Mouse (Mus musculus) stomach, embryonic 15.5 days (tissue): ENCODE measurements at regions not wholly inside any gene's neighbourhood (a gene's known extent, or its start where the extent isn't known, plus 50 kb on each side); places are given as distances from the start of the nearest gene placed in this dataset.
"Not testable (repeated sequence)": the region's sequence is repeated elsewhere in the genome, so short reads cannot be mapped to it uniquely, and the experiment has no call there.

Source experiments
- ATAC-seq: fragments of 200-750 bp; cut with Nextera tagmentation; 2 replicates; pipeline ENCODE4 v1.8.0; 2017; ENCODE audit warnings: low read depth, moderate number of reproducible peaks, moderate TSS enrichment; ENCODE audit not compliant: insufficient read depth, low FRiP score
- H3K27ac ChIP-seq: fragments of 300-500 bp; sonication (generic); 2 replicates; pipeline ENCODE4 v1.5.1; 2015; ENCODE audit warnings: mild to moderate bottlenecking, inconsistent platforms
- H3K27me3 ChIP-seq: fragments of 300-500 bp; sonication (generic); replicated peaks from 2 replicates; pipeline ENCODE4 v1.6.1; 2015; ENCODE audit warnings: inconsistent platforms
- H3K36me3 ChIP-seq: fragments of 300-500 bp; sonication (generic); 2 replicates; pipeline ENCODE4 v1.6.1; 2015; ENCODE audit warnings: inconsistent platforms
- H3K4me1 ChIP-seq: fragments of 300-500 bp; sonication (generic); 2 replicates; pipeline ENCODE4 v1.6.1; 2015; ENCODE audit warnings: inconsistent platforms
- H3K4me2 ChIP-seq: fragments of 300-500 bp; sonication (generic); 2 replicates; pipeline ENCODE4 v1.6.1; 2015; ENCODE audit warnings: mild to moderate bottlenecking, inconsistent platforms
- H3K4me3 ChIP-seq: fragments of 300-500 bp; sonication (generic); replicated peaks from 2 replicates; pipeline ENCODE4 v1.5.1; 2015; ENCODE audit warnings: inconsistent platforms
- H3K9ac ChIP-seq: fragments of 300-500 bp; sonication (generic); 2 replicates; pipeline ENCODE4 v1.6.1; 2015; ENCODE audit warnings: inconsistent platforms
- H3K9me3 ChIP-seq: fragments of 300-500 bp; sonication (generic); 2 replicates; pipeline ENCODE4 v1.6.1; 2016; ENCODE audit warnings: inconsistent platforms
- WGBS: fragments of 180-500 bp; shearing (Covaris S2); methylation state at CpG from one replicate; pipeline ENCODE4 v1.1.7; 2015; 5-methylcytosine and 5-hydroxymethylcytosine counted together

DNA sequence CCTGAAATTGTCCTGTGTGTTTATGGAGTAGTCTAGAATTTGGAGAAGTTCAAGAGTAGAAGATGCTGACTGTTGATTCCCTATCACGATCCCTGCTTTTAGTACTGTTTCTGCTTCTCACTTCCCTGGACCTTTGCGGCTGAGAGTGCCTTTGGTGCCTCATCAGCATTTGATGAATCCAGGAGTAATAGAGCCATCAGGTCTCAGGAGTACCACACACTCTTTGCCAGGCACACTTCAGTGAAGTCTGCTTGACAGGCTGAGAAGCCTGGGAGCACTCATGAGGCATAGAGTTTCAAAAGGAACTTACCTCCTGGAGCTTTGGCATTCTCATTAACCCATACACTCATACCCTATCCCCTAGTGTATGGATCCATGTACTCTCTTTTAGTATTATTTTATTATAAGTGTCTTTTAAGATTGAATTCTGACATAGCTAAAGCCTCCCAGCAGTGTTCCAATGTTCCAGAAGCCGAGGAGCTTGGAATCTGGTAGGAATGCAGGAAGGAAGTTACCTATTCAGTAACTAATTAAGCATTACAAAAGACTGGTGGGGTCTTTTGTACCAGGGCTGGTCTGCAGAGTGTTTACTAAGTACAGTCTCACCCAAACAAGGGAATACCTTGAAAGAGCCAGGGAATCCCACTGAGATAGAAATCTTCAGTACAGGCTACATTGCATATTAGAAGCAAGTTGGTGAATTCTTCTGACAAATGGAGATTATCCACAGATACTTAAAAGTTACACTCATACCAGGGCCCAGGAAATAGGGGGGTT lies 139.7 kb downstream of the Tex13c3 start:
- not testable (repeated sequence) for H3K36me3 ChIP-seq, H3K9me3 ChIP-seq, H3K9ac ChIP-seq, H3K27ac ChIP-seq, ATAC-seq, H3K4me3 ChIP-seq, H3K27me3 ChIP-seq, H3K4me2 ChIP-seq, H3K4me1 ChIP-seq
- WGBS: 80% methylated on average over 3 of the region's 3 CpGs

DNA sequence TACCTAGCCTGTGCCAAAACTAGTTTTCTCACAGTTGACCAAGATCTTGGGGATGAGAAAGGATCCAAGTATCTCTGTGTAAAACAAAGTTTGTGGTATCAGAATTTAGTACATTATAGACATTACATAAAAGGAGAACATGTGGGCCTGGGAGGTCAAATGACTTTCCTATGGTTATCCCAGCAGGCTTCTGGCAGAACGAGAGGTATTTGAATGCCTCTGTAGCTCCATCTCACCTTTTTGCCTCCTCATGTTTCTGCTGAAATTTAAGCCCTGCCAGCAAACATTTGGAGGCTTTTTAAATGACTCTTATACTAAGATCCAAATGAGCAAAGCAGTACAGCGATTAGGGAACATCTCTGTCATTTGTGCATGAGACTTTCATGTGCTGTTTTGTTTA lies 167.8 kb downstream of the Tex13c3 start:
- Histone ChIP-seq H3K27me3 (no peaks in the 10 kb centered on the region), H3K27ac (no peak overlapping the region), H3K4me1 (no peaks in the 10 kb centered on the region), H3K4me3 (no peak overlapping the region), H3K9me3 (no peaks in the 10 kb centered on the region), H3K9ac (no peak overlapping the region), H3K36me3 (no peaks in the 10 kb centered on the region), H3K4me2 (no peak overlapping the region)
- ATAC-seq: no peak
- WGBS: 61% methylated on average over 2 of the region's 2 CpGs

DNA sequence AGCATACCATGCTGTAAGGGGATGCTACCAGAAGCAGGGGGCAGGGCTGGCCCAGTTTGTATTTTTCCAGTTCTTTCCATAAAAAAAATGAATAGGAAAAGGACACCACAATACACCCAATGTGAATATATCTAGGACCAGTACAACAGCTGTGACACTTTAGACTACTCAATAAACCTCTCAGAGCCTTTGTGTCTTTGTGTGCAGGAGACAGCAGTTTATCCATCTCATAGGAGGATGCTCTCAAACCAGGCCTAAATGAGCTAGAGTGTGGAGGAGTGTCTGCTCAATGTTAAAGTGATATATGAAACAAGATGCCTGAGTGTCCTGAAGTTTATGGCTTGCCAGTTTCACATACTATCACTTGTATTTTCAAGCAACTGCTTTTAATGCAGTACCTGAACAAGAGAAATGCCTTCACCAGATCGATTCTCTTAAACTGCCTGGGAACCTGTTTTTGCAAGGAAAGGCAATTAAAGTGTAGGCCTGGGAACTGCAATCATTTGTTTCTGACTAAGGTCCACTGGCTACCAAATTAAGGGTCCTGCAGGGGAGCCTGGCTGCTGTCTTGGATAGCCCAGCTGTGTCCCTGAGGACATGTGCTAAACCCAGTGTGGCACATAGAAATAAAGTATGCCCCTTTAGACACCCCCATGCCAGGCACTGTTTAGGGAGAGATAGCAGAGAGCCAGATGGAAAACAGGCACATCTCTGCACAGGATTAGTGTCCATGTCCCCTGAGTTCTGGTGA lies 169.1 kb downstream of the Tex13c3 start:
- no peak for ATAC-seq
- H3K9ac ChIP-seq: no peak overlapping the region
- no peak overlapping the region for H3K4me3 ChIP-seq
- no peak overlapping the region for H3K4me2 ChIP-seq
- WGBS: 82% methylated on average over 1 of the region's 1 CpGs
- no peak overlapping the region for H3K27ac ChIP-seq
- no peaks in the 10 kb centered on the region for H3K36me3 ChIP-seq
- H3K4me1 ChIP-seq: no peaks in the 10 kb centered on the region
- H3K9me3 ChIP-seq: no peaks in the 10 kb centered on the region
- H3K27me3 ChIP-seq: no peaks in the 10 kb centered on the region

DNA sequence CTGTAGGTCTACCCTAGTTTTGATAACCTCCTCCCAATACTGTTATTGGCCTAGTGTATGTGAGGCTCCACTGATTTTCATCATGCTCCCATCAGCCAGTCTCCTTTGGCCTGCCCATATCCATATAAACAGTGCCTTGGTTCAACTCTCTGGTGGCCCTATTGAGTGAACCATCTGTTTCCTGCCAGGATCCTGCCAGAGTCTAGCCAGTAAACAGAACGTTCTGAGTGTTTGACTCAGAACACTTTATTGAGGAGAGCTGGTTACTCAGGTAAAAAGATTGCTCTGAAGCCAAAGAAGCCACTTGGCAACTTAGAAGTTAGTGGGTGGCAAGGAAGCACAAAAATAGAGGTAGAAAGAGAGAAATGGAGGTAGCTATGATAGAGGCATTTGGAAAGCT lies 169.7 kb downstream of the Tex13c3 start:
- Histone ChIP-seq H3K4me3 (no peak overlapping the region), H3K36me3 (no peaks in the 10 kb centered on the region), H3K9ac (no peak overlapping the region), H3K9me3 (no peaks in the 10 kb centered on the region), H3K4me2 (no peak overlapping the region), H3K4me1 (no peaks in the 10 kb centered on the region), H3K27ac (no peak overlapping the region), H3K27me3 (no peaks in the 10 kb centered on the region)
- no peak for ATAC-seq
- WGBS: 30% methylated on average over 1 of the region's 1 CpGs

DNA sequence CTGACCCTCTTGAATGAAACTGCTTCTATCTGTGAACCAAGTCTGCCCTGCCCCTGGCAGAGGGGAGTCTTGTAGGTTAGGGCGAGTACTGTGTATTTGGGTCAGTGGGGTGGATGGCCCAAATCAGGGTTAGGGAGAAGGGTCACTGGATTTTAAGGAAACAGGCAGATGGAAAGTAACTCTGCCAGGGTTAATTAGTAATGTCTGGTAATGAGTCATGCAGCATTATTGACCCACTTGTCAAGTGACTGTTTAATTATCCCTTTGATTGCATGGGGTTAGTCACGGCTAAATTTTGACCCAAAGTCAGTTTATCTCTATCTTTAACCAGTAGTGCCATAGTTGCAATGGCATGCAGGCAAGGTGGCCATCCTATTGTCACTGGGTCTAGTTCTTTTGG lies 192.9 kb downstream of the Tex13c3 start:
- Histone ChIP-seq H3K9me3 (no peaks in the 10 kb centered on the region), H3K4me3 (no peak overlapping the region), H3K27me3 (no peaks in the 10 kb centered on the region), H3K27ac (no peak overlapping the region), H3K4me2 (no peak overlapping the region), H3K4me1 (no peaks in the 10 kb centered on the region), H3K9ac (no peak overlapping the region), H3K36me3 (no peaks in the 10 kb centered on the region)
- no peak for ATAC-seq
- WGBS: 78% methylated on average over 2 of the region's 2 CpGs

DNA sequence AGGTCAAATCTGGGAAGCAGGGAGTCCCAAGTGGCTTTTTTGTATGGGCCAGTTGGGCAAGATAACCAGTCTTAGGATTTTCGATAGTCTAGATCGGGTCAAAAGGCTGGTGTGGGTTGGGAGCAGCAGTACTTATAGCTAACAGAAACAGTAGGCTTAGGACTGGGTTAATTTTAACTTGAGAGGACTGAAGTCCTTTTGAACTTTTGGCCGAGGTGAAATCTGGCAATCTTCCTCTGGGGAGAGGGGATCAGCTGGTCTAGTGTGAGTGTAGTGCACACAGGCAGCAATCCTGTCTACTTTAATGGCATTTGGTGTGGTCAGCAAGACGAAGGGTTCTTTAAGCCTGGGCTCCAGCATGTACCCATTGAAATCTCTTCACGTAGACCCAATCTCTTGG lies 194.7 kb downstream of the Tex13c3 start:
- Histone ChIP-seq H3K4me2 (no peak overlapping the region), H3K4me1 (no peaks in the 10 kb centered on the region), H3K9ac (no peak overlapping the region), H3K27ac (no peak overlapping the region), H3K9me3 (no peaks in the 10 kb centered on the region), H3K36me3 (no peaks in the 10 kb centered on the region), H3K4me3 (no peak overlapping the region), H3K27me3 (no peaks in the 10 kb centered on the region)
- 86% methylated on average over 5 of the region's 5 CpGs for WGBS
- ATAC-seq: no peak

DNA sequence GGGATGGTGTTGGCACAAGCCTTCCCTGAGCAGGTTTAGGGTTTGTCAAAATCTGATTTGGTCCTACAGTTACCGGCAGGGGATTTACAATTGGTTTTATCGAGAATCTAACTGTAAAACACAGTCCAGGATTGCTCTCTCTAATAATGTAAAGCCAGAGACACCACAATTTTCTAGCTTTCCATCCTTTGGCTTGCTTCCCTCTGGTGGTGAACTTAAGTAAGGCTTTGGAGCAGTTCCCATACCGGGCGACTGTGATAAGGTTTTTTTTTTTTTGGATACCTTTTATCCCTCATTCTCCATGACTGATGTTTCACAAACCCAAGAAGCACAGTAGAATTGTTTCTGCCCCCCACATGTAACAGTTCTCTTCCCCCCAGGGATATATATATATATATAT lies 195.3 kb downstream of the Tex13c3 start:
- Histone ChIP-seq H3K36me3 (no peaks in the 10 kb centered on the region), H3K9me3 (no peaks in the 10 kb centered on the region), H3K27me3 (no peaks in the 10 kb centered on the region), H3K4me2 (no peak overlapping the region), H3K9ac (no peak overlapping the region), H3K27ac (no peak overlapping the region), H3K4me1 (no peaks in the 10 kb centered on the region), H3K4me3 (no peak overlapping the region)
- 69% methylated on average over 4 of the region's 4 CpGs for WGBS
- ATAC-seq: no peak

DNA sequence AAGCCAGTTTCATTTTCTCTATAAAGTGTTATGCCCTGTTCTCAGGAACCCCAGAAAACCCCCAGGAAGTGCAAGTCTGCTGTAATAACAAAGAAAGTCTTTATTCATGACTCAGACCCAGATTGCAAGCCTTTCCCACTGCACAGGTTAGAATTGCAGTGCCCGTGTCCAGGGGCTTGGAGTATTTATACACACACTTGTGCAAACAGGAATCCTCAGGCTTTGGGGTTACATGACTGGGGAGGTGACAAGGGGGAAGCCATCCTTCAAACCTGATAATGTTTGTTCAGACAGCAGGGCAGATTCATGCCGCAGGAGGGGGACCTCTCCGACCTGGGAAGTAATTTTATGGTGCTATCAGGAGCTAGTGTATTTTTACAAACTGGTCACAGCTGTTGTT lies 198.0 kb downstream of the Tex13c3 start:
- ATAC-seq: no peak
- no peak overlapping the region for H3K4me2 ChIP-seq
- H3K27ac ChIP-seq: no peak overlapping the region
- H3K4me3 ChIP-seq: no peak overlapping the region
- no peak overlapping the region for H3K9ac ChIP-seq
- 38% methylated on average over 3 of the region's 3 CpGs for WGBS
- no peaks in the 10 kb centered on the region for H3K9me3 ChIP-seq
- no peaks in the 10 kb centered on the region for H3K4me1 ChIP-seq
- H3K27me3 ChIP-seq: no peaks in the 10 kb centered on the region
- H3K36me3 ChIP-seq: no peaks in the 10 kb centered on the region

DNA sequence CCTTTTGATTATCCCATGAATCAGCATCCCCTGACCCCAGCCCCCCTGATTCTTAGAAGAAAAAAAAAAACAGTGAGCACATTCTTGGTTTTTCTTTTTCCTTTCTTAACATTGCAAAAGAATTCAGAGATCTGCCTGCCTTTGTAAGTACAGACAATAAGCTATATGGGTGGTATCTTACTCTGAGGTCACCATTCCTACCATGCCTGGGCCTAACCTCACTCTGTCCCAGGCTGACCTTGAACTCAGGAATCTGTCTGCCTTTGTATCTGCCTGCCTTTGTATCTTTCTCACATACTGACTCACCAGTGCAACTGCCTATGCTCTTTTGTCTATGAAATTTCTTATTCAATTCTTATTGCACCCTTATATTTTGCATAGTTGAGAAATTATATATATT lies 216.9 kb downstream of the Tex13c3 start:
- H3K9ac ChIP-seq: no peak overlapping the region
- no peaks in the 10 kb centered on the region for H3K27me3 ChIP-seq
- ATAC-seq: no peak
- no peak overlapping the region for H3K27ac ChIP-seq
- H3K4me3 ChIP-seq: no peak overlapping the region
- no peaks in the 10 kb centered on the region for H3K36me3 ChIP-seq
- no peaks in the 10 kb centered on the region for H3K4me1 ChIP-seq
- H3K4me2 ChIP-seq: no peak overlapping the region
- H3K9me3 ChIP-seq: no peaks in the 10 kb centered on the region

DNA sequence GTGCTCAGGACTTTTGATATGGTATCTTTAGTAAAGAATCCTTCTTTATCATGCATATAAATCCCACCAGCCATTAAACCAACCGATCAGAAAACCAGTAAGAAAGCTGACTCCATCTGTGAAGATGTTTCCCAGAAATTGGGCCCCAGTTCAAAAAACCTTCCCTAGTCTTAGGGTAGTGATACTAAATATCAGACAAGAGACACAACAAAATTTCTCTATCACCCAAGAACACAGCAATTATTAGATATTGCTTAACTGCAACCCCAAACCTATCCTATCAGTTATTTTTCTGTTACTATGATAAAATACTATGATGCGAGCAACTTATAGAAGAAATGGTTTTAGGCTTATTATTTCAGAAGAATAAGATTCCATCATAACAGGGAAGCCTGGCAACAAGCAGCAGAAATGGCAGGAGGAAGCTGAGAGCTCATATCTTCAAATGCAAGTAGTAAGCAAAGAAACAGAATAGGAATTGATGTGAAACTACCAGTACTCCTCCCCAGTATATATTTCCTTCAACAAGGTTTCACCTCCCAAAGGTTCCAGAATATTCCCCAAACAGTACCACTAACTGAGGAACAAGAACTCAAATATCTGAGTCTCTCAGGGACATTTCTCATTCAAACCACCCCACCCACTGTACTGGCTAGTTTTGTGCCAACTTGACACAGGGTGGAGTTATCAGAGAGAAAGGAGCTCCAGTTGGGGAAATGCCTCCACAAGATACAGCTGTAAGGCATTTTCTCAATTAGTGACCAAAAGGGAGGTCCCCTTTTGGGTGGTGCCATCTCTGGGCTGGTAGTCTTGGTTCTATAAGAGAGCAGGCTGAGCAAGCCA lies 234.1 kb downstream of the Tex13c3 start:
- Histone ChIP-seq H3K27me3 (no peaks in the 10 kb centered on the region), H3K4me3 (no peak overlapping the region), H3K27ac (no peak overlapping the region), H3K9me3 (no peaks in the 10 kb centered on the region), H3K4me2 (no peak overlapping the region), H3K36me3 (no peaks in the 10 kb centered on the region), H3K4me1 (no peaks in the 10 kb centered on the region), H3K9ac (no peak overlapping the region)
- whole genome bisulfite sequencing: 71% methylated on average over 2 of the region's 2 CpGs
- ATAC-seq: no peak

DNA sequence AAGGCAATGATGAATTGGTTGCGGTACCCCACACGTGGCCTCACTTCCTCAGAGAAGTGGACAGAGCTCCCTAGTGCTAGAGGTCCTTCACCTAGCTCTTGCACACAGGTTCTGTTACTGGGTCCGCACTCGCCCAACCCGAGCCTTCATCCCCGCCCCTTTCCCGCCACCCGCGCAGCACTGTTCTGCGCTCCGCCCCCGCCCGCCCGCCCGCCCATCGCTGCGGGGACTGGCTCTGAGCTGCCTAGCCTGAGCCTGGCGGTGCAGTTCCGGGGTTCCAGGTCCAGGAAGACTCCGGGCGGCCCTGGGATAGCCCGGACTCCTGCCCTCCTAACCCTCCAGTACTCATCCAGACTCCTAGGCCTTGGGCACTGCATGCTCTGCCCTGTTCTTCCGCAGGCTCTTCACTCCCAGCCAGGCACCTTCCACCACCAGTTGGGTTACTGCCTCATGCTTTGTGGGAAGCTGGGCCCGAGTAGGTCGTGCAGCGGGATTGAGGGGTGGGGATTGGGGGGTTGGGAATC lies 243.3 kb downstream of the Tex13c3 start:
- no peak overlapping the region for H3K27ac ChIP-seq
- no peaks in the 10 kb centered on the region for H3K4me1 ChIP-seq
- H3K36me3 ChIP-seq: no peaks in the 10 kb centered on the region

More for the DNA sequence above, 243.3 kb downstream of the Tex13c3 start:
- Histone ChIP-seq H3K9me3 (no peaks in the 10 kb centered on the region), H3K4me3 (peak overlapping the region; percentile 48), H3K27me3 (no peaks in the 10 kb centered on the region), H3K4me2 (peak overlapping the region; percentile 74), H3K9ac (peak overlapping the region; percentile 16; the same call in 1 of the 2 replicates)
- ATAC-seq: peak; percentile 94
- 14% methylated on average over 22 of the region's 26 CpGs for WGBS
